Mouse (Mus musculus): ENCODE results near the gene Lrrc4c.

Lrrc4c gene

GRCm38 (mm10) chr2:97590563-97590962, 1272.6 kb downstream of the Lrrc4c start:
- no peak for DNase-seq (ENCODE audit: extremely low read depth, low read depth, low spot score)

- no peak for DNase-seq (ENCODE audit: extremely low read depth, low read depth, low spot score)
Observed at GRCm38 (mm10) chr2:97604182-97604581, 1286.2 kb downstream of the Lrrc4c start.

GRCm38 (mm10) chr2:97604688-97605215, 1286.8 kb downstream of the Lrrc4c start:
- no peak for DNase-seq (ENCODE audit: extremely low read depth, low read depth, low spot score)

GRCm38 (mm10) chr2:97609436-97609835, 1291.5 kb downstream of the Lrrc4c start:
- no peak for DNase-seq (ENCODE audit: extremely low read depth, low read depth, low spot score)

GRCm38 (mm10) chr2:97610566-97610965, 1292.6 kb downstream of the Lrrc4c start:
- no peak for DNase-seq (ENCODE audit: extremely low read depth, low read depth, low spot score)

- no peak for DNase-seq (ENCODE audit: extremely low read depth, low read depth, low spot score)
Observed at GRCm38 (mm10) chr2:97614724-97615123, 1296.8 kb downstream of the Lrrc4c start.

- no peak for DNase-seq (ENCODE audit: extremely low read depth, low read depth, low spot score)
Observed at GRCm38 (mm10) chr2:97618589-97618988, 1300.6 kb downstream of the Lrrc4c start.

GRCm38 (mm10) chr2:97639941-97640340, 1322.0 kb downstream of the Lrrc4c start:
- DNase-seq (ENCODE audit: extremely low read depth, low read depth, low spot score) = no peak

GRCm38 (mm10) chr2:97641661-97642060, 1323.7 kb downstream of the Lrrc4c start:
- DNase-seq (ENCODE audit: extremely low read depth, low read depth, low spot score) = no peak

- no peak for DNase-seq (ENCODE audit: extremely low read depth, low read depth, low spot score)
Observed at GRCm38 (mm10) chr2:97652711-97653110, 1334.7 kb downstream of the Lrrc4c start.
